Mouse (Mus musculus) limb, embryonic 11.5 days (tissue): Measurements from ENCODE around the gene Vtcn1. TPM values are rescaled to one million over a fixed set of nuclear protein-coding genes. Genes with fewer than 3 reads are reported as not detected.

Source experiments
- ATAC-seq: fragments of 200-750 bp; cut with Nextera tagmentation; 2 replicates; pipeline ENCODE4 v1.8.0; 2017; ENCODE audit warnings: low read depth; ENCODE audit not compliant: insufficient number of reproducible peaks, low FRiP score, low TSS enrichment
- DNase-seq: peaks from one replicate; pipeline ENCODE4 v3.0.0-alpha.2; 2015; ENCODE audit warnings: low spot score
- H3K27ac ChIP-seq: fragments of 300-500 bp; sonication (generic); replicated peaks from 2 replicates; pipeline ENCODE4 v1.5.1; 2014; ENCODE audit warnings: low read depth, mild to moderate bottlenecking, low read length
- H3K27me3 ChIP-seq: fragments of 300-500 bp; sonication (generic); 2 replicates; pipeline ENCODE4 v1.6.1; 2014; ENCODE audit warnings: mild to moderate bottlenecking, low read length, mixed read lengths; ENCODE audit not compliant: control insufficient read depth, insufficient read depth
- H3K36me3 ChIP-seq: fragments of 300-500 bp; sonication (generic); 2 replicates; pipeline ENCODE4 v1.6.1; 2014; ENCODE audit warnings: mild to moderate bottlenecking, low read length, moderate library complexity, mixed read lengths; ENCODE audit not compliant: control insufficient read depth, insufficient read depth
- H3K4me1 ChIP-seq: fragments of 300-500 bp; sonication (generic); 2 replicates; pipeline ENCODE4 v1.6.1; 2014; ENCODE audit warnings: low read length, mixed read lengths; ENCODE audit not compliant: control insufficient read depth, insufficient read depth
- H3K4me2 ChIP-seq: fragments of 300-500 bp; sonication (generic); 2 replicates; pipeline ENCODE4 v1.6.1; 2014; ENCODE audit warnings: low read depth, mild to moderate bottlenecking, moderate library complexity; ENCODE audit not compliant: severe bottlenecking
- H3K4me3 ChIP-seq: fragments of 300-500 bp; sonication (generic); 2 replicates; pipeline ENCODE4 v1.5.1; 2014; ENCODE audit warnings: low read depth, low read length
- H3K9ac ChIP-seq: fragments of 300-500 bp; sonication (generic); 2 replicates; pipeline ENCODE4 v1.6.1; 2014; ENCODE audit warnings: mild to moderate bottlenecking, low read length
- H3K9me3 ChIP-seq: fragments of 300-500 bp; sonication (generic); 2 replicates; pipeline ENCODE4 v1.6.1; 2016; ENCODE audit warnings: low read length; ENCODE audit not compliant: control insufficient read depth
- WGBS: fragments of 180-500 bp; shearing (Covaris S2); extraction: QIAGEN DNeasy Blood & Tissue Kit; methylation state at CpG from one replicate; pipeline ENCODE4 v1.1.7; 2014; 5-methylcytosine and 5-hydroxymethylcytosine counted together
- polyA plus RNA-seq: library from polyadenylated mRNA; unstranded; fragments of >200 nt; fragmentation: Nextera tagmentation; extraction: Ambion mirVana; gene quantifications from 2 replicates; pipeline ENCODE4 v1.2.1, GENCODE M21; 2014

The Vtcn1 gene
- not detected in 2 replicates for polyA plus RNA-seq

DNA sequence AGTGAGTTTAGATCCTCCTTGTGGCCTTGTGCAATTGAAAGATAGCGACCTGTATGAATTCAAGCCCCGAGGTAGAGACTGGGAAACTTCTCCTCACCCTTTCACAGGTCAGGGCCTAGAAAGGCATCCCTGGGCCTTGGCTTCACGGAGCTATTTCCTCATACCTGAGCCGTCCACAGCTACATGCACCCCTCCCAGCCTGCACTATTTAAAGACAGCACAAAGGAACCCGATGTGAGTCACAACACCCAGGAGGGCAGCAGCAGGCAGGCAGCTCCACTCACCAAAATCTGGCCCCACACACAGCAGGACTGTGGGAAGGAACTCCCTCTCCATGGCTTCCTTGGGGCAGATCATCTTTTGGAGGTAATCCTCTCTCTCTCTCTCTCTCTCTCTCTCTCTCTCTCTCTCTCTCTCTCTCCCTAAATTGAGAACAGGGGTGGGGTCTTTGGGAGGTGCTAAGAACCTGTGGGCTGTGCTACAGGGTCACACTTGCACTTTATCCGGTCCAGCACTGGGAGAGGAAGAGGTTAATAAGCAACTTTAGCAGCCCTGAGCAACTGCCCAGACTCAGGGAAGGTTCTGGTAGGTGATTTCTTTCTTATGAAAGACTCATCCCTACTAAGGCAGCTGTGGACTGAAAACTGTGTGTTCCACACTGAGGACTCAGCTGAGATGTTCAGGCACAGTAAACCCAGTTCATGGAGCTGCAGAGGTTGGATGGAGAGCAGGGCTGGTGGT is at the start of gene Vtcn1:
Gene Vtcn1 (plus strand): TSS at position 235 of the 741 bp plus-strand sequence.
- Histone ChIP-seq H3K9me3 (no peaks in the 10 kb centered on the region), H3K4me1 (no peaks in the 10 kb centered on the region), H3K9ac (no peak within 1 kb of the TSS), H3K27me3 (no peaks in the 10 kb centered on the region), H3K36me3 (no peaks in the 10 kb centered on the region), H3K27ac (no peak within 1 kb of the TSS), H3K4me3 (no peak within 1 kb of the TSS), H3K4me2 (no peak within 1 kb of the TSS)
- ATAC-seq: no peak
- no peak for DNase-seq
- WGBS: 55% methylated on average over 6 of the region's 6 CpGs

GRCm38 (mm10) chr3:100776967-100777366 is 48.3 kb upstream of the Vtcn1 start:
- 89% methylated on average over 6 of the region's 6 CpGs for WGBS
- no peak overlapping the region for H3K27ac ChIP-seq
- no peaks in the 10 kb centered on the region for H3K27me3 ChIP-seq
- H3K9me3 ChIP-seq: no peaks in the 10 kb centered on the region
- H3K4me1 ChIP-seq: no peaks in the 10 kb centered on the region; the same call in 1 of the 2 replicates
- H3K4me3 ChIP-seq: no peak overlapping the region
- ATAC-seq (no peak), DNase-seq (no peak)
- H3K36me3 ChIP-seq: no peaks in the 10 kb centered on the region
- no peak overlapping the region for H3K9ac ChIP-seq
- H3K4me2 ChIP-seq: no peak overlapping the region

DNA sequence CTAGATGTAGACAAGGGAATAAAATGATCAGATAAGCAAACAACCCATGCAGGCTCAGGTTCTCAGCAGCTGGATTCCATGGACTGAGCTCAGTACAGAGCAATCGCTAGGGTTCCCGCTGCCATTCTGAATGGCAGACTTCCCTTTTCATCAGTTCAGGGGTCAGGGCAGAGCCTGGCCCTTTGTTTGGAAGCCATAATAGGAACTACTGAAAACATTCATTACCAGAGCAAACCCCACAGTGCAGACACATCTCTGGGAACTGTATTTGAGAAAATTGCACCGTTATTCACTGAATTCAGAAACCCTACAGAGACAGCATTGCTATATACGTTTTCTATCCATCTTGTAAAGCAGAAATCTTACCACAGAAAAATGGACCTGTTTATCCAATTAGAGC is 47.7 kb upstream of the Vtcn1 start:
- Histone ChIP-seq H3K4me1 (no peaks in the 10 kb centered on the region; the same call in 1 of the 2 replicates), H3K36me3 (no peaks in the 10 kb centered on the region), H3K4me3 (no peak overlapping the region), H3K27me3 (no peaks in the 10 kb centered on the region), H3K27ac (no peak overlapping the region), H3K4me2 (no peak overlapping the region), H3K9me3 (no peaks in the 10 kb centered on the region), H3K9ac (no peak overlapping the region)
- ATAC-seq (no peak), DNase-seq (no peak)
- 82% methylated on average over 4 of the region's 4 CpGs for WGBS

DNA sequence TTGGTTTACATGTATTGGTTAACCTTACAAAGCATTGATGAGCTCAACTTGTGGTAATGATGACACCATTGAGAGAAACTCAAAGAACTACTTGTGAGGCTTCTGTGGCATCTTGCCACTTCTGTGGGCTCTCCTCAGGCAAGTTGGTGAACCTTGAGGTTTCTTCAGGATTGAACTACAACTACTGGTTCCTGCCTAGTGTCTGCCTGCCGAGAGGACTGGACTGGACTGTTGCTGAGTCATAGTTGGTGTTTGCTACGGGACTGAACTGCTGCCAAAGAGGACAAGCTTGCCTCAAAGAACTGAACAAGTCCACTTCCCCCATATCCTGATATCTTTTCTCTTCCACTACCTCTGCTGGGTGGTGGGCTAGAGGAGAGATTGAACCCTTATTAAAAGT is 39.2 kb upstream of the Vtcn1 start:
- no peak overlapping the region for H3K4me2 ChIP-seq
- no peaks in the 10 kb centered on the region for H3K9me3 ChIP-seq
- DNase-seq (no peak), ATAC-seq (no peak)
- no peak overlapping the region for H3K4me3 ChIP-seq
- H3K36me3 ChIP-seq: no peaks in the 10 kb centered on the region
- H3K27me3 ChIP-seq: no peaks in the 10 kb centered on the region
- no peaks in the 10 kb centered on the region; the same call in 1 of the 2 replicates for H3K4me1 ChIP-seq
- H3K9ac ChIP-seq: no peak overlapping the region
- 84% methylated on average over 2 of the region's 2 CpGs for whole genome bisulfite sequencing
- H3K27ac ChIP-seq: no peak overlapping the region

- WGBS: 94% methylated on average over 3 of the region's 3 CpGs
- Histone ChIP-seq H3K27ac (no peak overlapping the region), H3K4me2 (no peak overlapping the region), H3K9ac (no peak overlapping the region), H3K4me3 (no peak overlapping the region), H3K27me3 (no peaks in the 10 kb centered on the region), H3K4me1 (no peaks in the 10 kb centered on the region), H3K9me3 (no peaks in the 10 kb centered on the region), H3K36me3 (no peaks in the 10 kb centered on the region)
- ATAC-seq (no peak), DNase-seq (no peak)
Measured at GRCm38 (mm10) chr3:100791670-100792069, 33.6 kb upstream of the Vtcn1 start.

GRCm38 (mm10) chr3:100793345-100793744 is 31.9 kb upstream of the Vtcn1 start:
- no peaks in the 10 kb centered on the region for H3K27me3 ChIP-seq
- no peak overlapping the region for H3K27ac ChIP-seq
- 83% methylated on average over 2 of the region's 2 CpGs for WGBS
- no peaks in the 10 kb centered on the region for H3K36me3 ChIP-seq
- no peak overlapping the region for H3K4me2 ChIP-seq
- no peak overlapping the region for H3K4me3 ChIP-seq
- H3K9me3 ChIP-seq: no peaks in the 10 kb centered on the region
- H3K4me1 ChIP-seq: no peaks in the 10 kb centered on the region
- no peak overlapping the region for H3K9ac ChIP-seq
- ATAC-seq (no peak), DNase-seq (no peak)

- WGBS: 83% methylated on average over 4 of the region's 4 CpGs
- no peak overlapping the region for H3K9ac ChIP-seq
- H3K4me3 ChIP-seq: no peak overlapping the region
- ATAC-seq: no peak
- H3K9me3 ChIP-seq: no peaks in the 10 kb centered on the region
- H3K4me2 ChIP-seq: no peak overlapping the region
- H3K36me3 ChIP-seq: no peaks in the 10 kb centered on the region
- no peak for DNase-seq
- H3K27ac ChIP-seq: no peak overlapping the region
- no peaks in the 10 kb centered on the region for H3K4me1 ChIP-seq
- H3K27me3 ChIP-seq: no peaks in the 10 kb centered on the region
Measured at GRCm38 (mm10) chr3:100796571-100796970, 28.7 kb upstream of the Vtcn1 start.

DNA sequence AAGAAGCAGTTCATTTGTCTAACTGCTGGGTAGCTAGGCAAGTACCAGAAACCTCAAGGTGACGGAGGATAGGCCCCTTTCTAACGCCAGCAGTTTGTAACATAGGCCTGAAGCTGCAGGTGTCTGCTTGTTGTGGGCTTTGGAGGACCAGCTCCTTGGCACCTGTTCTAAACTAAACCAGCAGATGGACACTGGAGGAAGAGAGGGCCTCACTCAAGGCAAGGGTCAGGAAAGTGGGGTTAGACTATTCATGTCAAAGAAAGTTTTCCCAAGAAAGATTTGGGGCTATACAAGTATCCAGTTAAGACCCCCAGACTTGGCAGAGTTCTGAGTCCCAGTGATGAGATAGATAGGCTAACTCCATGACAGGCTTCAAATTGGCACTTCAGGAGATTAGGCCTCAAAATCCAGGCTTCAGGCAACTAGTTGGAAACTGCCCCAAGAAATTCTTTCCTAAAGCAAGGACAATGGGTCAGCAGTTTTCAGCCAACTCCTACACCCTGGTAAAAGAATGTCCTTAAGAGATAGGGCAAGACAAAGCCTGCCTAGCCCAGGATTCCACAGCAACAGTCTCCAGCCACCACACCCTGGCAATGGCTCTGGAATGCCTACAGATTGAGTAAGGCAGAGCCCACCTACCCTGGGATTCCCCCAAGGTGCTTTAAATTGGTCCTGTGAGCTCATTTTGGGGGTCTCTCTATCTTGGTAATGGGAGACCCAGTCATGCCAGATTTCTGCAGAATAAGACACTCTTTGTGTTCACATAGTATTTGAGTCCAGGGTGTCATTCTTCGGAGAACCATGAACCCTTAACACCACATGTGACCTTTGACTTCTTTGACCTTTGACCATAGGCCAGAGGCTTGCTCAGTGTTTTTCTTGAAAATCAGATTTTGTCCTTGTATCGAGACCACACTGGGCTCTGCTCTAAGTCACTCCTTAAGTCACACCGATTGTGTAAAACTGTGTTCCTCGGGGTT is 27.8 kb upstream of the Vtcn1 start:
- Histone ChIP-seq H3K36me3 (no peaks in the 10 kb centered on the region), H3K27ac (no peak overlapping the region), H3K4me1 (no peaks in the 10 kb centered on the region), H3K9me3 (no peaks in the 10 kb centered on the region), H3K4me3 (no peak overlapping the region), H3K9ac (no peak overlapping the region), H3K27me3 (no peaks in the 10 kb centered on the region), H3K4me2 (no peak overlapping the region)
- no peak for DNase-seq
- no peak for ATAC-seq
- 77% methylated on average over 6 of the region's 6 CpGs for WGBS
